Mouse (Mus musculus) CH12.LX (cell line): ENCODE measurements around the gene Slc37a3.

Source experiments
- BHLHE40 ChIP-seq: IDR thresholded peaks from 2 replicates; pipeline ENCODE4 v1.6.1; 2011; ENCODE audit warnings: mild to moderate bottlenecking, low read depth, low read length, improper control_type of control experiment
- CTCF ChIP-seq, 2 experiments: IDR thresholded peaks in 1 of 2; conservative IDR thresholded peaks in 1 of 2; 2 replicates each; pipeline ENCODE4 v1.5.1; 2011 to 2012; ENCODE audit warnings: low read depth in 2 of 2, low read length in 2 of 2, improper control_type of control experiment in 1 of 2, inconsistent platforms in 1 of 2, mild to moderate bottlenecking in 1 of 2, moderate library complexity in 1 of 2
- EP300 ChIP-seq: IDR thresholded peaks from 2 replicates; pipeline ENCODE4 v1.6.1; 2011; ENCODE audit warnings: low read length, improper control_type of control experiment
- JUN ChIP-seq: IDR thresholded peaks from 2 replicates; pipeline ENCODE4 v1.6.1; 2011; ENCODE audit warnings: low read depth, mild to moderate bottlenecking, low read length, improper control_type of control experiment, moderate library complexity; ENCODE audit not compliant: insufficient read depth
- JUND ChIP-seq: conservative IDR thresholded peaks from 2 replicates; pipeline ENCODE4 v1.6.1; 2011; ENCODE audit warnings: low read depth, low read length, improper control_type of control experiment
- MAX ChIP-seq: IDR thresholded peaks from 2 replicates; pipeline ENCODE4 v1.6.1; 2011; ENCODE audit warnings: low read length, improper control_type of control experiment
- MYC ChIP-seq: IDR thresholded peaks from 2 replicates; pipeline ENCODE4 v1.6.1; 2011; ENCODE audit warnings: low read depth, mild to moderate bottlenecking, improper control_type of control experiment, low read length
- NELFE ChIP-seq: IDR thresholded peaks from 2 replicates; pipeline ENCODE4 v1.6.1; 2011; ENCODE audit warnings: low read depth, low read length, improper control_type of control experiment
- POLR2A ChIP-seq: IDR thresholded peaks from 2 replicates; pipeline ENCODE4 v1.6.1; 2011; ENCODE audit warnings: low read depth, mild to moderate bottlenecking, improper control_type of control experiment, low read length
- TBP ChIP-seq: conservative IDR thresholded peaks from 2 replicates; pipeline ENCODE4 v1.6.1; 2011; ENCODE audit warnings: low read depth, low read length, improper control_type of control experiment
- UBTF ChIP-seq: IDR thresholded peaks from 2 replicates; pipeline ENCODE4 v1.6.1; 2012; ENCODE audit warnings: low read depth, mild to moderate bottlenecking, inconsistent platforms, low read length, improper control_type of control experiment, moderate library complexity
- ZNF384 ChIP-seq: IDR thresholded peaks from 2 replicates; pipeline ENCODE4 v1.6.1; 2012; ENCODE audit warnings: low read depth, low read length, improper control_type of control experiment, inconsistent platforms

DNA sequence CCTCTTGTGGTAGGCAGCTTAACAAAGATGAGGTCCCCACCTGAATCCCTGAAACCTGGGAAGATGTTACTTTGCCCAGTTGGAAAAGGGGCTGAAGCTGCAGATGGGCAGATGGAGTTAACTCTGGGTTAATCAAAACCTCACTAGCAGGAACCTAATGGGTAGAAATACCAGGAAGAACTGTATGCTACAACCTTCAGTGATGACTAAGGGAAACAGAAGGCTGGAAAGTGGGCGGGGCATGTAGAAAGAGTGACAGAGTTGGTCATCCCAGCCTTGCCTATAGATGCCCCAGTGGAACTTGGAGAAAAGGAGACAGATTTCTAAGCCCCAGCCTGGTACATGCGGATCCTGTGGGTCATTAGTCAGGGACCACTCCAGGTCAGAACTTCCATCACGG is 76.0 kb downstream of the Slc37a3 start:
- TF ChIP-seq NELFE (no peak), TBP (no peak), MYC (no peak), POLR2A (no peak), CTCF (conservative IDR thresholded peaks at IDR 0.05 in 1 of 2, IDR thresholded peaks at IDR 0.05 in 1 of 2; ENCODE audit: low read depth in 2 of 2, low read length in 2 of 2) (no peak), BHLHE40 (no peak), UBTF (no peak), EP300 (no peak), JUND (no peak), ZNF384 (no peak), MAX (no peak), JUN (no peak)
